Mouse (Mus musculus) kidney, adult 2 months (tissue): ENCODE measurements around the gene Tec.

Experiments used
- CTCF ChIP-seq: fragments of 200-500 bp; conservative IDR thresholded peaks from 2 replicates; pipeline ENCODE4 v1.5.1; 2011; ENCODE audit warnings: low read depth, mild to moderate bottlenecking, control low read depth, low read length, moderate library complexity, mixed read lengths; ENCODE audit not compliant: insufficient read depth, insufficient read length
- POLR2A ChIP-seq: fragments of 200-500 bp; IDR thresholded peaks from one replicate; pipeline ENCODE4 v1.6.1; 2011; ENCODE audit warnings: low read depth, low read length, control low read depth

DNA sequence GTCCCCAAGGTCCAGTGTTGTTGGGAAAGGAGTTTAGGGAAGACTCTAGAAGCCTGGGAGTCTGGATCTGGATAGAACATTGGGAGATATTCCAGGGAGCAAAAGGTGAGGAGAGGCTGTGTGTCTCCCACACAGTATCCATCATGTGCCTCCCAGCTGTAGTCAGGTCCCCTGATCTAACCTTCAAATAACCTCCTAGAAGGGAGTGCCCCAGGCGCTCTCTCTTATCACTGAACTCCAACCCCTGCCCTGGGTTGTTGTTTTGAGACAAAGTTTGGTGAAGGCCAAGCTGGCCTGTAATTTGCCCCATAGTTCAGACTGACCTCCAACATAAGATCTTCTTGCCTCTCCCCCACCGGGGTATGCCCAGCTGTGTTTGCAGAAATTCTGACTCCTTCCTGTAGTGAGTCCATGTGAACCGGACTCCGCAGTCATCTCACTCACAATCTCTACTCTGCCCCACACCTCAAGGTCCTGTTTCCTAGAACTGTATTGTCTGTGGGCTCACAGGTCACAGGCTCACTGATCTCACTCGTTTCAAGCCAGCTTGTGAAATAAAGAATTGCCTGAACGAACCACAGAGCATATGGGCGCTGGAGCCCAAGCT, 119.5 kb downstream of the Tec start:
- TF ChIP-seq CTCF (no peak), POLR2A (no peak)
